Mouse (Mus musculus) spleen, adult 2 months (tissue): ENCODE measurements around the gene Ech1. TPM values are rescaled to one million over a fixed set of nuclear protein-coding genes. Genes with fewer than 3 reads are reported as not detected.
"Not testable (repeated sequence)": the region's sequence is repeated elsewhere in the genome, so short reads cannot be mapped to it uniquely, and the experiment has no call there.

Source experiments
- DNase-seq, 2 experiments: peaks; one replicate each; pipeline versions ENCODE4 v3.0.0 to v3.0.0-alpha.2; 2012 to 2021; ENCODE audit warnings: low spot score in 2 of 2, low read depth in 1 of 2
- H3K27ac ChIP-seq: fragments of 200-500 bp; 2 replicates; pipeline ENCODE4 v1.5.1; 2012; ENCODE audit warnings: low read length, inconsistent platforms; ENCODE audit not compliant: insufficient read depth
- H3K27me3 ChIP-seq: fragments of 200-500 bp; 2 replicates; pipeline ENCODE4 v1.6.1; 2012; ENCODE audit warnings: mild to moderate bottlenecking, moderate library complexity, low read length, inconsistent platforms; ENCODE audit not compliant: control insufficient read depth, insufficient read depth
- H3K36me3 ChIP-seq: fragments of 200-500 bp; 2 replicates; pipeline ENCODE4 v1.6.1; 2012; ENCODE audit warnings: mild to moderate bottlenecking, low read length, inconsistent platforms; ENCODE audit not compliant: control insufficient read depth, insufficient read depth
- H3K4me1 ChIP-seq: fragments of 200-500 bp; 2 replicates; pipeline ENCODE4 v1.6.1; 2011; ENCODE audit warnings: inconsistent platforms; ENCODE audit not compliant: control insufficient read depth, insufficient read depth, insufficient read length
- H3K4me3 ChIP-seq: fragments of 200-500 bp; 2 replicates; pipeline ENCODE4 v1.5.1; 2011; ENCODE audit warnings: mild to moderate bottlenecking, inconsistent platforms; ENCODE audit not compliant: insufficient read depth, insufficient read length; ENCODE audit errors: extremely low read depth
- CTCF ChIP-seq: fragments of 200-500 bp; IDR thresholded peaks from 2 replicates; pipeline ENCODE4 v1.5.1; 2011; ENCODE audit warnings: mild to moderate bottlenecking, inconsistent platforms; ENCODE audit not compliant: insufficient read depth, insufficient read length, insufficient replicate concordance; ENCODE audit errors: extremely low read depth
- POLR2A ChIP-seq: fragments of 200-500 bp; IDR thresholded peaks from 2 replicates; pipeline ENCODE4 v1.6.1; 2011; ENCODE audit warnings: low read depth, low read length, inconsistent platforms
- WGBS: fragments of 180-500 bp; shearing (Covaris S2); methylation state at CpG from one replicate; pipeline ENCODE4 v1.1.7; 2018; 5-methylcytosine and 5-hydroxymethylcytosine counted together
- polyA plus RNA-seq: library from polyadenylated mRNA; depleted of rRNA; stranded (reverse); fragments of >200 nt; gene quantifications from 2 replicates; pipeline ENCODE4 v1.2.3, GENCODE M21; 2012

Ech1 gene
- polyA plus RNA-seq, 1 experiment, result 101 TPM

DNA sequence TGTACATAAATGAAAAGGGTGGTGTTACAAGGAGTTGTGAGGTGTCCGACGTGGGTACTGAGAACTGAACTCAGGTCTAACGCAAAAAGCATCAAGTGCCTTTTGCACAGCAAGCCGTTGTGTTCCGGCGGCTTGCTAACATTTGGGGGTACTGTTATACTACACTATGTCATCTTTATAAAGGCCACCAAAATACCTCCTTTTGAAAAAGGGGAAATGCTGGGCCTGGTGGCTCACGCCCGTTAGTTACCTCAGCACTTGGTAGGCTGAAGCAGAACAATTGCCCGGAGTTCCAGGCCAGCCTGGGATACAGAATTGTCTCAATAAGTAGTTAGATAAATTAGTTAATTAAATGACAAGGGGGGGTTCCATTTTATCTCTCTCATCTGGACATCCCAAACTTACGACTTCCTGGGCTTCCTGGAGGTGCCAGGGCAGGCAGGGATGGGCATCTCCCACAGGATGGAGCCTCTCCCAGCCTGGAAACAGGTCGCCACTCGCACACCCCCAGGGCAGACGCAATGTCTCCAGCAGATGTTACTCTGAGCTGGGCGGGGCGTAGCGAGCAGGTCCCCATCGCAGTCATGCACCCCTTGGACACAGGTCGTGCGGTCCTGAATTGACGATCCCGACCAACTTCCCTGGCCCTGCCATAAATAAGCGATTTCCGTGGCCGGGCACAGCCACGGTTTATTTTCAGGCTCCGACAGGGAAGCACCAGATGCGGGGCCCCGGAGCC is 41.9 kb downstream of the Ech1 start:
- H3K4me3 ChIP-seq, result no peak overlapping the region
- H3K36me3 ChIP-seq, result no peaks in the 10 kb centered on the region
- H3K27ac ChIP-seq, result peak overlapping the region; percentile 54; the same call in 1 of the 2 replicates
- TF ChIP-seq CTCF, result no peak
- no peak for TF ChIP-seq POLR2A
- peaks cover 15% of the 10 kb centered on the region; the same call in 1 of the 2 replicates for H3K4me1 ChIP-seq
- H3K27me3 ChIP-seq, result no peaks in the 10 kb centered on the region
- DNase-seq, result peak in 1 of 2 experiments; percentile 5
- 88% methylated on average over 28 of the region's 28 CpGs for WGBS

- Histone ChIP-seq H3K4me3 (peak overlapping the region; percentile 52), H3K4me1 (peaks cover 15% of the 10 kb centered on the region; the same call in 1 of the 2 replicates), H3K27ac (peak overlapping the region; percentile 54; the same call in 1 of the 2 replicates)
- TF ChIP-seq CTCF, result peak; percentile 54; the same call in 1 of the 2 replicates
- 19% methylated on average over 23 of the region's 23 CpGs for WGBS
- H3K36me3 ChIP-seq, H3K27me3 ChIP-seq: not testable (repeated sequence)
- peak; percentile 66 to 78 for DNase-seq
These were observed 42.7 kb downstream of the Ech1 start for GRCm38 (mm10) chr7:28867508-28868340.

DNA sequence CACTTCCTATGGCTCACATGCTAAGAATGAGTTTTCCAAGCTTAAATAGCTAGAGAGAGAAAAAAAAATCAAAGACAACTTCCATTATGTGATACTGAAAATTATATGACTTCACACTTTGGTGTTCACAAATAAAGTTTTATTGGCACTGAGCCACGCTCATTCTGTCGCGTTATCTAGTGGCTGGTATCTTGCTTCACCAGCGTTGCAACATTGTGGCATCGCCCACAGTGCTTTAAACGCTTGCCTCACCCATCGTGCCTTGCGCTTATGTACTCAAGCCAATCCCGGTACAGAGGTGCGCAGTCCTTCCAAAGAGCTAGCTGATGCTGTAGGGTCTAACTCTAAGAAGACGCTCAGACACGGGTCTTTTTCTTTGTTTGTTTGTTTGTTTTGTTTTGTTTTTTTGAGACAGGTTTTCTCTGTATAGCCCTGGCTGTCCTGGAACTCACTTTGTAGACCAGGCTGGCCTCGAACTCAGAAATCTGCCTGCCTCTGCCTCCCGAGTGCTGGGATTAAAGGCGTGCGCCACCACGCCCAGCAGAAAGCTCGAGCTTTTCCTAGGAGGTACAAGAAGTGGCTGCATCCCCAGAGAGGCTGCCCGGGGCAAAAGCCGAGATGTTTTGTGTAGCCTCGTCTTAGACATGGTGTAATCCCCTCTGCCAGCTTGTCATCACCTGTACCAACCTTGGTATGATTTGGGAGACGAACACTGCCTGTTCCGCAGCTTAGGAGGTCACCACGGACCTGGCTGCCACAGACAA is 46.1 kb downstream of the Ech1 start:
- no peaks in the 10 kb centered on the region for H3K27me3 ChIP-seq
- peaks cover 12% of the 10 kb centered on the region; the same call in 1 of the 2 replicates for H3K4me1 ChIP-seq
- no peak overlapping the region for H3K27ac ChIP-seq
- WGBS, result 88% methylated on average over 24 of the region's 24 CpGs
- no peak overlapping the region for H3K4me3 ChIP-seq
- H3K36me3 ChIP-seq, result no peaks in the 10 kb centered on the region
- TF ChIP-seq CTCF (no peak), POLR2A (no peak)
- no peak for DNase-seq

DNA sequence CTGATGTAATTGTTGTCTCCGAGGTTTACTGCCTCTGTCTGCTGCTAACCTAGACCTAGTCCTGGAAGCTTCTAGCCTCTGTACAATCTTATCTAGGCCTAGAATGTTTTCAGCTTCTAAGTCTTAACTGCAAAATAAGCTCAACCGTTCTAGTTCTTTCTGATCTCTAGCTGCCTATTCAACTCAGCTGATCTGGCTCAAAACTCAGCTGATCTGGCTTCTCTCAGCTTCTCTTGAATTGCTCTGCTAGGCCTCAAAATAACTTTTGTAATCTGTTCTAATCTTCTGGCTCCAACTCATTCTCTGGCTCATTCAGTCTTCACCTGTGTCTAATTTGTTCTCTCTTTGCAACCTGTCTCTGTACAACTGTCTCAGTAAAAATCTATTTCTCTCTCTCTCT is 49.5 kb downstream of the Ech1 start:
- no peak for DNase-seq
- H3K27ac ChIP-seq, result no peak overlapping the region
- H3K4me3 ChIP-seq, result no peak overlapping the region
- H3K27me3 ChIP-seq, result no peaks in the 10 kb centered on the region
- no peak for TF ChIP-seq POLR2A
- no peak for TF ChIP-seq CTCF
- H3K36me3 ChIP-seq, result no peaks in the 10 kb centered on the region
- no peaks in the 10 kb centered on the region for H3K4me1 ChIP-seq
- 77% methylated on average over 2 of the region's 2 CpGs for WGBS

- no peak for TF ChIP-seq POLR2A
- no peak for TF ChIP-seq CTCF
- no peaks in the 10 kb centered on the region for H3K36me3 ChIP-seq
- no peak overlapping the region for H3K4me3 ChIP-seq
- H3K4me1 ChIP-seq, result no peaks in the 10 kb centered on the region
- no peak for DNase-seq
- 91% methylated on average over 4 of the region's 4 CpGs for WGBS
- H3K27ac ChIP-seq, result no peak overlapping the region
- H3K27me3 ChIP-seq, result no peaks in the 10 kb centered on the region
These were observed 51.1 kb downstream of the Ech1 start for GRCm38 (mm10) chr7:28876099-28876498.

DNA sequence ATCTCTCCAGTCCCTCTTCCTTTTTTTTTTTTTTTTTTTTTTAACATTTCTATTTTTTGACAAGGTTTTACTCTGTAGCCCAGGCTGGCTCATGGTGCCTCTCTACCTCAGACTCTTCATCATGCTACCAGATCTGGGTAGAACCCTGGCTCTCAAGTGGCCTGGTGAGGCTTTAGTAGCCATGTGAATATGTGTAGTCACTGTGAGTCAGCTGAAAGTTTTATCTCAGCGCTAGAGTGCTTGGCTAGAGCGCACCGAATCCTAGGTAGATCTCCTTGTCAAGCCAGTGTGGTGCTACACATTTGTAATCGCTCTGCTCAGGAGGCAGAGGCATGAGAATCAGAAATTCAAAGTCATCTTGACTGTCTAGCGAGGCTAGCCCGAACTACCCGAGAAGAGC is 52.1 kb downstream of the Ech1 start:
- Histone ChIP-seq H3K27ac (no peak overlapping the region), H3K4me1 (no peaks in the 10 kb centered on the region), H3K4me3 (no peak overlapping the region), H3K36me3 (no peaks in the 10 kb centered on the region), H3K27me3 (no peaks in the 10 kb centered on the region)
- DNase-seq, result no peak
- TF ChIP-seq CTCF (no peak), POLR2A (no peak)
- 83% methylated on average over 7 of the region's 7 CpGs for WGBS
